Mouse (Mus musculus) heart, postnatal 0 days (tissue): Measurements from ENCODE around the gene Slc35e3. TPM values are rescaled to one million over a fixed set of nuclear protein-coding genes. Genes with fewer than 3 reads are reported as not detected.

ENCODE experiments used
- ATAC-seq: fragments of 200-750 bp; cut with Nextera tagmentation; 2 replicates; pipeline ENCODE4 v1.8.0; 2017; ENCODE audit warnings: low read depth, moderate number of reproducible peaks, moderate library complexity; ENCODE audit not compliant: insufficient read depth
- DNase-seq: peaks from one replicate; pipeline ENCODE4 v3.0.0-alpha.2; 2016; ENCODE audit warnings: low spot score
- H3K27ac ChIP-seq: fragments of 300-500 bp; sonication (generic); 2 replicates; pipeline ENCODE4 v1.5.1; 2014; ENCODE audit warnings: low read depth, mild to moderate bottlenecking
- H3K27me3 ChIP-seq: fragments of 300-500 bp; sonication (generic); 2 replicates; pipeline ENCODE4 v1.6.1; 2014; ENCODE audit warnings: low read length, mixed read lengths; ENCODE audit not compliant: control insufficient read depth, insufficient read depth
- H3K36me3 ChIP-seq: fragments of 300-500 bp; sonication (generic); replicated peaks from 2 replicates; pipeline ENCODE4 v1.6.1; 2014; ENCODE audit warnings: low read length, mixed read lengths; ENCODE audit not compliant: control insufficient read depth, insufficient read depth
- H3K4me1 ChIP-seq: fragments of 300-500 bp; sonication (generic); 2 replicates; pipeline ENCODE4 v1.6.1; 2014; ENCODE audit warnings: antibody characterized with exemption; ENCODE audit not compliant: control insufficient read depth, insufficient read depth
- H3K4me2 ChIP-seq: fragments of 300-500 bp; sonication (generic); 2 replicates; pipeline ENCODE4 v1.6.1; 2014; ENCODE audit warnings: low read depth, mild to moderate bottlenecking, low read length, moderate library complexity
- H3K4me3 ChIP-seq: fragments of 300-500 bp; sonication (generic); 2 replicates; pipeline ENCODE4 v1.5.1; 2014; ENCODE audit warnings: low read depth, low read length
- H3K9ac ChIP-seq: fragments of 300-500 bp; sonication (generic); replicated peaks from 2 replicates; pipeline ENCODE4 v1.6.1; 2014; ENCODE audit warnings: low read depth, low read length, mixed read lengths
- H3K9me3 ChIP-seq: fragments of 300-500 bp; sonication (generic); replicated peaks from 2 replicates; pipeline ENCODE4 v1.6.1; 2016; ENCODE audit warnings: low read length; ENCODE audit not compliant: control insufficient read depth
- CTCF ChIP-seq: IDR thresholded peaks from 2 replicates; pipeline ENCODE4 v1.5.1; 2016; ENCODE audit warnings: antibody characterized with exemption, control low read depth, low read depth
- EP300 ChIP-seq: IDR thresholded peaks from 2 replicates; pipeline ENCODE4 v1.6.1; 2016; ENCODE audit warnings: antibody characterized with exemption, low read depth
- WGBS: fragments of 180-500 bp; shearing (Covaris S2); extraction: QIAGEN DNeasy Blood & Tissue Kit; methylation state at CpG from one replicate; pipeline ENCODE4 v1.1.7; 2014; 5-methylcytosine and 5-hydroxymethylcytosine counted together
- polyA plus RNA-seq: library from polyadenylated mRNA; unstranded; fragments of >200 nt; fragmentation: Nextera tagmentation; extraction: Ambion mirVana; gene quantifications from 2 replicates; pipeline ENCODE4 v1.2.1, GENCODE M21; 2015
- total RNA-seq: library from RNA; depleted of rRNA; stranded (reverse); fragments of >200 nt; gene quantifications from 2 replicates; pipeline ENCODE4 v1.2.3, GENCODE M21; 2014; ENCODE audit warnings: low replicate concordance

Slc35e3 gene
- total and polyA plus RNA-seq, 2 experiments from 2014 or later: 4.2 to 6.8 TPM

GRCm38 (mm10) chr10:117770286-117771130 is 24.3 kb upstream of the Slc35e3 start:
- 88% methylated on average over 18 of the region's 18 CpGs for WGBS
- H3K9ac ChIP-seq: no peak overlapping the region
- H3K9me3 ChIP-seq: no peaks in the 10 kb centered on the region
- TF ChIP-seq EP300 (no peak), CTCF (no peak)
- H3K4me1 ChIP-seq: no peaks in the 10 kb centered on the region
- H3K27me3 ChIP-seq: no peaks in the 10 kb centered on the region
- H3K4me3 ChIP-seq: no peak overlapping the region
- peaks cover 83% of the 10 kb centered on the region for H3K36me3 ChIP-seq
- DNase-seq (no peak), ATAC-seq (no peak)
- no peak overlapping the region for H3K27ac ChIP-seq
- H3K4me2 ChIP-seq: no peak overlapping the region

DNA sequence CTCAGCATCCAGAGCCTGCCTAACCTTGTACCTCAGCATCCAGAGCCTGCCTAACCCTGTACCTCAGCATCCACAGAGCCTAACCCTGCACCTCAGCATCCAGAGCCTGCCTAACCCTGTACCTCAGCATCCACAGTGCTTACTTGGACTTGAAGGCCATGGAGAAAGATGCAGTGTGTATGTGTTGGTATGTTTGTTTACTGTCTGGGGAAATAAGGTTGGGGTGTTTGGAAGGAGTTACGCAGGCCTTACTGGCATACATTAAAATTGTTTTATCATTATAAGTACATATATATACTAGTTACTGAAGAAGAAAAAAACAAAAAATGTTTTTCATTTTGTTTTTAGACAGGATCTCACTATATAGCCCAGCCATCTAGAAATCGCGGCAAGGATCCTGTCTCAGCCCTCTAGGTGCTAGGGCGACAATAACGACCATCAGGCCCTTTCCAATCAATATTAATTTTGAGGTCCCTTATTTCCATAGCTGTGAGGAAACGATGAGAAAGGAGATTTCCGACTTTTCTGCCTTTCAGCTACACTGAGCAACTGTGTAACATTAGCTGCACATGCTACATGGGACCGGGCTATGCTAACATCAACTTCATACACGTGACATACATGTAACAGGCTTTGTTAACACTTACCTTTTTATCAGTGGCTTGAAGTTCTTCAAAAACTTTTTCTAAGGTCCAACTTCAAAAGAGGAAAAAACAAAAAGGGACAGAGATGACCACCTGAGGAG is 23.5 kb upstream of the Slc35e3 start:
- H3K9ac ChIP-seq: no peak overlapping the region
- no peak overlapping the region for H3K27ac ChIP-seq
- ATAC-seq (no peak), DNase-seq (no peak)
- peaks cover 83% of the 10 kb centered on the region for H3K36me3 ChIP-seq
- no peak for TF ChIP-seq CTCF
- no peak for TF ChIP-seq EP300
- no peak overlapping the region for H3K4me3 ChIP-seq
- H3K9me3 ChIP-seq: no peaks in the 10 kb centered on the region
- H3K27me3 ChIP-seq: no peaks in the 10 kb centered on the region
- H3K4me1 ChIP-seq: no peaks in the 10 kb centered on the region
- no peak overlapping the region for H3K4me2 ChIP-seq
- WGBS: 90% methylated on average over 9 of the region's 9 CpGs

- no peak for TF ChIP-seq EP300
- H3K36me3 ChIP-seq: peaks cover 79% of the 10 kb centered on the region
- H3K4me2 ChIP-seq: no peak overlapping the region
- no peaks in the 10 kb centered on the region for H3K4me1 ChIP-seq
- no peaks in the 10 kb centered on the region for H3K9me3 ChIP-seq
- no peak for DNase-seq
- no peak overlapping the region for H3K9ac ChIP-seq
- no peak overlapping the region for H3K4me3 ChIP-seq
- WGBS: 86% methylated on average over 7 of the region's 7 CpGs
- no peaks in the 10 kb centered on the region for H3K27me3 ChIP-seq
- no peak for ATAC-seq
- H3K27ac ChIP-seq: no peak overlapping the region
These were observed 21.9 kb upstream of the Slc35e3 start for GRCm38 (mm10) chr10:117768141-117768440.

- H3K27ac ChIP-seq: no peak overlapping the region
- TF ChIP-seq EP300 (no peak), CTCF (no peak)
- H3K4me3 ChIP-seq: no peak overlapping the region
- no peaks in the 10 kb centered on the region for H3K27me3 ChIP-seq
- no peaks in the 10 kb centered on the region for H3K4me1 ChIP-seq
- no peak for DNase-seq
- no peak for ATAC-seq
- H3K4me2 ChIP-seq: no peak overlapping the region
- 91% methylated on average over 10 of the region's 10 CpGs for WGBS
- no peaks in the 10 kb centered on the region for H3K9me3 ChIP-seq
- peaks cover 79% of the 10 kb centered on the region for H3K36me3 ChIP-seq
- H3K9ac ChIP-seq: no peak overlapping the region
These were observed 21.3 kb upstream of the Slc35e3 start for GRCm38 (mm10) chr10:117767286-117768140.

- DNase-seq (no peak), ATAC-seq (no peak)
- 94% methylated on average over 5 of the region's 5 CpGs for WGBS
- H3K4me1 ChIP-seq: no peaks in the 10 kb centered on the region
- H3K9ac ChIP-seq: no peak overlapping the region
- no peaks in the 10 kb centered on the region for H3K9me3 ChIP-seq
- peaks cover 81% of the 10 kb centered on the region for H3K36me3 ChIP-seq
- no peak overlapping the region for H3K4me2 ChIP-seq
- TF ChIP-seq CTCF: no peak
- no peak for TF ChIP-seq EP300
- H3K27me3 ChIP-seq: no peaks in the 10 kb centered on the region
- no peak overlapping the region for H3K27ac ChIP-seq
- no peak overlapping the region for H3K4me3 ChIP-seq
These were observed 20.7 kb upstream of the Slc35e3 start for GRCm38 (mm10) chr10:117766896-117767160.
